Mouse (Mus musculus) embryo, embryonic 10.5 days (tissue): Measurements from ENCODE around the gene Psg23.
"Not testable (repeated sequence)": the region's sequence is repeated elsewhere in the genome, so short reads cannot be mapped to it uniquely, and the experiment has no call there.

Source experiments
- DNase-seq: peaks from one replicate; pipeline ENCODE4 v3.0.0-alpha.2; 2015; ENCODE audit warnings: low spot score

Gene Psg23

DNA sequence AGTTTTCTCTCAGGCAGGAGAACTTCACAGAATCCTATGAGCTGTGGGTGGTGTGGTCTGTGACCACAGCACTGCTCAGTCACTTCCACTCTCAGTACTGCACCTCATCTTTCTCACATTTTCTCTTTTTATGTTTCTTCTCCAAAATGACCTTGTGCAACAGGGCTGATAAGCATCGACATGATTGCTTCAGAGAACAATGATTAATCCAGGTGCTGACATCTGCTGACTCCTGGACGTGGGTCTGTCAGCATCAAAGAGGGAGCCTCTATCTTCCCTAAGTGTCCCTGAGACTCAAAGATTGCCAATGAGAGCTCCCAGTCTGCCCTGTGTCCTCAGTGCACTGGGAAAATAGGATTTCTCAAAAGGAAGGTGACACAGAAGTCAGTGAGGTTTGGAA is at the start of gene Psg23:
Gene Psg23, minus strand, starts transcription at position 101 of the 400 bp plus-strand sequence.
- not testable (repeated sequence) for DNase-seq

DNA sequence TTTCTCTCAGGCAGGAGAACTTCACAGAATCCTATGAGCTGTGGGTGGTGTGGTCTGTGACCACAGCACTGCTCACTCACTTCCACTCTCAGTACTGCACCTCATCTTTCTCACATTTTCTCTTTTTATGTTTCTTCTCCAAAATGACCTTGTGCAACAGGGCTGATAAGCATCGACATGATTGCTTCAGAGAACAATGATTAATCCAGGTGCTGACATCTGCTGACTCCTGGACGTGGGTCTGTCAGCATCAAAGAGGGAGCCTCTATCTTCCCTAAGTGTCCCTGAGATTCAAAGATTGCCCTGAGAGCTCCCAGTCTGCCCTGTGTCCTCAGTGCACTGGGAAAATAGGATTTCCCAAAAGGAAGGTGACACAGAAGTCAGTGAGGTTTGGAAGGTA is 40.3 kb upstream of the Psg23 start, which contains the start of gene Psg21:
Gene Psg21, minus strand, starts transcription at position 101 of the 400 bp plus-strand sequence.
- DNase-seq, result not testable (repeated sequence)

- not testable (repeated sequence) for DNase-seq
Observed at GRCm38 (mm10) chr7:18626921-18627320, 10.6 kb upstream of the Psg23 start.

DNA sequence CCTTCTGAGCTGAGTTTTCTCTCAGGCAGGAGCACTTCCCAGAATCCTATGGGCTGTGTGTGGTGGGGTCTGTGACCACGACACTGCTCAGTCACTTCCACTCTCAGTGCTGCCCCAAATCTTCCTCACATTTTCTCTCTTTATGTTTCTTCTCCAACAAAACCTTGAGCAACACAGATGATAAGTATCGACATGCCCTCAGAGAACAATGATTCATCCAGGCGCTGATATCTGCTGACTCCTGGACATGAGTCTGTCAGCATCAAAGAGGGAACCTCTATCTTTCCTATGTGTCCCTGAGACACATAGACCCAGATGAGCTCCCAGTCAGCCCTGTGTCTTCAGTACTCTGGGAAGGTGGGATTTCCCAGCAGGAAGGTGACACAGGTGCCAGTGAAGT is 49.1 kb downstream of the Psg23 start, which contains the start of gene Psg27:
Gene Psg27, minus strand, starts transcription at position 101 of the 400 bp plus-strand sequence.
- DNase-seq, result no peak

GRCm38 (mm10) chr7:18559850-18560249 is 56.5 kb downstream of the Psg23 start:
- no peak for DNase-seq
